Mouse (Mus musculus) urinary bladder, adult 2 months (tissue): ENCODE data around the gene Nxn. TPM values are rescaled to one million over a fixed set of nuclear protein-coding genes. Genes with fewer than 3 reads are reported as not detected.

Experiments used
- DNase-seq: peaks from one replicate; pipeline ENCODE4 v3.0.0; 2022; ENCODE audit warnings: low spot score
- polyA plus RNA-seq: library from polyadenylated mRNA; depleted of rRNA; stranded (reverse); fragments of >200 nt; gene quantifications from 2 replicates; pipeline ENCODE4 v1.2.3, GENCODE M21; 2012

Gene Nxn
- polyA plus RNA-seq, 1 experiment: 59.5 TPM

DNA sequence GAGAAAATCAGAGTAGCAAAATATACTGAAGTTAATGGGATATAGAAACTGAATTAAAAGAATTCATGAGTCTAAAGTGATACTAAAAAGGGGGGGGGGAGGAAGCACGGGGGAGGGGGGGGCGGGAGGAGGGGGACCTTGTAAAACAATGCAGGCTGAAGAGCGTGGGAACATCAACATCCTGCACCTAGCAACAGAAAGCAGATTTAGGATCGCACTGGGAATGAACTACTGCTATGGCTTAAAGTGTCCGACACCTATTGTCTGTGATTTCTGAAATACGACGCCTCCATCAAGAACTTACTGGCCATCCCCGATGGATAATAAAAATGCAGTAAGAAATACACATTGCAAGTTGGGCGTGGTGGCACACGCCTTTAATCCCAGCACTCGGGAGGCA is 95.6 kb downstream of the Nxn start:
- no peak for DNase-seq

DNA sequence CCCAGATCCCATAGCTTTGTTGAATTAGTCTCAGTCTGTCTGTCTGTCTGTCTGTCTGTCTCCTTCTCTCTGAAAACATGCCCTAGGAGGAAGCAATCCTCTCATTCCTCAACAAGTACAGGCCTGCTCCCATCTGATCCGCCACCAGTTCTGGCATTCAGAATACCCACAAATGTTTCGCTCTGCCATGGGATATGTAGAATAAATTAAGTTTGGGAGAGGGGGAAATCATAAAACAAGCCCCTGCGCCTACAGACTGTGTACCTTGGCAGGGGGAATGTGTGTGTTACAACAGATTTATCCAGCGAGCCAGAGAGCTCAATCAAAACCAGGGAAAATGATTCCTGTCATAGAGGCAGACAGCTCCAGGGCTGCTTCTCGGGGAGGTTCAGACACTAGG is 98.1 kb downstream of the Nxn start:
- DNase-seq: no peak

DNA sequence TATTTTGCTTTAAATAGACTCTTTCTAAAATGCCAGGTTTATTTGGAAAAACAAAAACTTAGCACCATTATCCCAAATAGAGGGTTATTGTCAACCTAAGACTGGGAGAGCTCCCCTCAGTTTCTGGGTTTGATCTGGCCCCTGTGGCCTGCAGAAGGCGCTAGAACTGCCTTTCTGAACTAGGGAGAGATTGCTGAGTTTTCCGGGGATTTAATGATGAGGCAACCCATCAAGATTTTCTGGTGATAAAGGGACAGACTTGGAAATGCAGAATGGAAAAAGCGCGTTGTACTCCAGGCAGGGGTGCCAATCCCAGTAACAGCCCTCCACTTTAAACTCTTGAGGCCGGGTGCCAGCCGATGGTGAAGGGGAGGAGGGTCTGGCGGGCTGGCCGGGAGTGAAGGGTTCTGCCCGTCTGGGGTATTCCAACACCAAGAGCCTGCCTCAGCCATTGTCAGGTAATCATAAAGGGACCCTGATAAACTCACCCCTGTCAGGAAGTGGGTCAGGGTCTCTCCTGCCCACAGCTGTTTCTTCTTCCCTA is 100.4 kb downstream of the Nxn start:
- DNase-seq: no peak

DNA sequence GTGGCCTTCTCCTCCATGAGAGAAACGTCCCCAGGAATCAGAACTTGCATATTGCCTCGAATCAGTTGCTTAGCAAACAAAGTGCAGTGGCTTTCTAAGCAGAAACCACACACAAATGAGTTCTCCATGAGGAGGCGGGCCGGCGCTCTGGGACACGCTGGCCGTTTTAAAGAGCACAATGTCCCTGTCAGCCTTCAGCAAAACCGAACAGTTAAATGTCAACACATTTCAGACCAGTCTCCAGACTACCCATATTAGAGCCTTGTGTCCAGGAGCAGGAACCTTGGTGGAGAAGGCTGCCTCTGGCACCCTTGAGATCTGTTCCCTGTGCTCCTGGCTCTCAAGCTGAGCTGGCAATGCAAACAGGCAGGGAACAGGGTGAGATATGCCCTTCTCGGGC is 101.7 kb downstream of the Nxn start:
- DNase-seq: no peak

DNA sequence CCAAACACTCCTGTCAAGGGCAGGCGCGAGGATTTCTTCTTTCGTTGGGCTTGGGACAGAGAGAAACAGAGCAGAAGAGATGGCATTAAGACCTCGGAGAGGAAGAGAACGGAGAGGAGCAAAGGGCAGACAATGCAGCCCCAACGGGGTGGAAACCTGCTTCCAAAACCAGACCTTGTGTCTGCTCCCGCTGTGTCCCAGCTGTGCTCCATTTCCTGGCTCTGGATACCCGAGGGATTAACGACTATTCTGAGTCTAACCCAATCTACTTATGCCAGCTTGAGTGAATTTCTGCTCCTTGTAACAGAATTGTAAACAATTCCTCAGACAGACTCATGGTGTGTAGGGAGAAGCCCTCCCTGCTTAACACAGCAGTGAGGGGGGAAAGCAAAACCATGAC is 104.1 kb downstream of the Nxn start:
- no peak for DNase-seq

DNA sequence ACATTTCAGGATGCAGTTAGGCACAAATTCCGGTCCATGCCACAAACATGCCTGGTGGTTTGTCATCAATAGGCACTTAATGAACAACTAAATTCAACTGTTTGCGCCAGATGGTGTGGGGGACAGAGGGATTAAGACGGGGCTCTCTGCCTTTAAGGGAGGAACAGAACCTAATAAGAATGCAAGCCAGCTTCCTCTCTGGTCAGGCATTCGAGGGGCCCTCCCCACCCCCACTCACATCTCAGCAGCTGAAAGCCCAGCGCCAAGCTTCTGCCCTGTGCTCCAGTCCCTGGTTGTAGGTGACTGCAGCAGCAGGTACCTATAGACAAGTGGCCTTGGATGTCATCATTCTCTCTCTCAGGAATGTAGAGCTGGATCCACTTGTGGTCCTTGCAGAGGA is 104.9 kb downstream of the Nxn start:
- no peak for DNase-seq

DNA sequence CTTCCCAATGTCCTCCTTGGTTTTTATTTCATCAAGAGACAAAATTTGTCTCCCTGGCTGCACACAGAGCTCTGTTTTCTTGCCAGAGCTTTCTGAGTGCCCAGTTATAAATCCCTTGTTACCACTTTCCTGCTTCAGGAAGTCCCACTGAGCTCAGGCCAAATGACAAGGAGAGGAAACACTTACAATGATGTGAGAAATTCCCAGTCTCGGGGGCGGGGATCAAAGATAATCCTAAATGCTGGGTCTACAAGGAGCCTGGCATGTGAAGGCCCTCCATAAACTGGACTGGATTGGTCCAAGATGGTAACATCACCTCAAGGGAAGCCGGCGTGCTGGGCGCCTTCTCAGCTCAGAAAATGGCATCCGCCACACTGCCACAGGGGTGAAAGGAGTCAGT is 106.1 kb downstream of the Nxn start:
- no peak for DNase-seq

DNA sequence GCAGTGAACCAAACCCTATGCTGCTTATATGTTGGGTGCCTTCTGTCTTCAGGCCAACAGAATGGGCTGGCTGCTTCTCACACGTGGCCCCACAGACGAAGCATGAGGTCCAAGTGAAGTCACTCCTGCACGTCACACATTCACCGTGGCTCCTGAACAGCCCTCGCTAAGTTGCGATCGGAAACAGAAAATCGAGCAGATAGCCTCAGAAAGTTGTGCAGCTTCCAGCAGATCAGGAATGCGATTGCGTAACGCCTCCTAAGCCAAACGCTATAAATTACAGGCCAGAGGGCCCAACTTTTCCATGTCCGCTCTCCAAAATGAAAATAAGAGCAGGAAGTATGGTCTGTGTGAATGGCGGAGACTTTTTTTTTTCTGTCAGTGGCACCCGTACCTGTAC is 106.5 kb downstream of the Nxn start:
- DNase-seq: no peak

DNA sequence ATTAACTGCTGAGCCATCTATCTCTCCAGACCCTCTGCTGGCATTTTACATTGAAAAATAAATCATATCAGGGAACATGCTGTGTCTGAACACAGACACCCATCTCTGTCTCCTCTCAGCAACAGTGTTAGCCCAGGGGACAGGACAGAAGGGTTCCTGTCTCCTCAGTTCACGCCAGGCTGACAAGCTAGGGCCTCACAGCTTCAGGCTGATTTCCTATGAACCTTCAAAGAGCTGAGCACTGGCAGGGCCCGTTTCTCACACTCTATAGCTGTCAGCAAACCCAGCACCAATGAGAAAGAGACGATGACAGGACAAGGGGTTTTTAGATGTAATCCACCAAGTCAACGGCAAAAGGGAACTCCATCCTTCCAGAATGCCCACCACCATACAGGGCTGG is 107.0 kb downstream of the Nxn start:
- no peak for DNase-seq

DNA sequence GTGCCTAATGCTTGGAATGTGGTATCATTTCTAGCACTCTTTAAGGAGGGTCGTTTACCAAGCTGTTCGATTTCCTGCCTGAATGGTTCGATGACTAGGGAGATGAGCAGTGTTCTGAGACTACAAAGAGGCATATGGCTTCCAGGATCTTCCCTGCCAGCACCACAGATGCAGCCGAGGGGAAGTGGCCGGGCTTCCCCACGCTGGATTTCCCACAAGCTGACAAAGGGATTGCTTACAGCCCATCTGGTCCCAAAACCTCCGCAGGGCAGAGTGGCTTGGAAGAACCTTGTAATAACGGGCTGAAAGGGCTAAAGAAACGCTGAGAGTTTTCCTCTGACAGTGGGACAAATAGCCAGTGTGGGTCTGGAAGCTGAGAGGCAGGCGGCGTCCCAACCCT is 108.6 kb downstream of the Nxn start:
- no peak for DNase-seq

DNA sequence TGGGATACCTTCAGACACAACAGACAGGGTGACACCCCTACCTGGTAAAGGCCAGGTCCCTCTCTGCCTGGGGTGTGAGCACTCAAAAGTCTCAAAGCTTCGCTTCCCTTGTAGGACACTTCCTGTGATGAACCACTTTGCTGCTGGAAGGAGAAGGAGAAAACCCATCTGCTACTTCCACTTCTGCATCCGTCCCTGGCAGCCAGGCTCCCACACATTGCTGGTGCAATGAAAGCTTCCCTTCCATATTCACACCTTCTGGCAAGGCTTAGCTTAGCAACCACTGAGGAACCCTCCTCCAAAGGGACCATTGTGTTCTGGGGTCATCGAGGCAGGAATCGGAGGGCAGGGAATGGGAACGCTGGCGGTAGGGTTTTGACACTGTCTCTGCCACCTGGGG is 110.3 kb downstream of the Nxn start:
- no peak for DNase-seq

DNA sequence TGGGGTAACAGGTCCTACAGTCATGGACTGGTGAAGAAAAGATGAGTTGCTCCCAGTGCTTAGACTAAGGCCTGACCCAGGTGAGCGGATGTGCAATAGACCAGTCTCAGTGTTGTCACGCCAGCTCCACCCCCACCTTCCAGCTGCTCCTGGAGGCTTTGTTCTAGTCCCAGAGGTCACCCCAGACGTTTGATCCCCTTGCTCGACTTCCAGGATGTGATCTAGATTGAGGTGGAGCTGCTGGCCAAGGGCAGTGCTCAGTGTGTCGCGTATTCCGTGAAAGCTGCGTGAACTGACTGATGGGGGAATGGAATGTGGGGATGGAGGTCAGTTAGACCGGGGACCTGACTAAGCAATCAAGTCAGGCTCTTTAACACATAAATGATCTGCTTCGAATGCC is 111.6 kb downstream of the Nxn start:
- no peak for DNase-seq

DNA sequence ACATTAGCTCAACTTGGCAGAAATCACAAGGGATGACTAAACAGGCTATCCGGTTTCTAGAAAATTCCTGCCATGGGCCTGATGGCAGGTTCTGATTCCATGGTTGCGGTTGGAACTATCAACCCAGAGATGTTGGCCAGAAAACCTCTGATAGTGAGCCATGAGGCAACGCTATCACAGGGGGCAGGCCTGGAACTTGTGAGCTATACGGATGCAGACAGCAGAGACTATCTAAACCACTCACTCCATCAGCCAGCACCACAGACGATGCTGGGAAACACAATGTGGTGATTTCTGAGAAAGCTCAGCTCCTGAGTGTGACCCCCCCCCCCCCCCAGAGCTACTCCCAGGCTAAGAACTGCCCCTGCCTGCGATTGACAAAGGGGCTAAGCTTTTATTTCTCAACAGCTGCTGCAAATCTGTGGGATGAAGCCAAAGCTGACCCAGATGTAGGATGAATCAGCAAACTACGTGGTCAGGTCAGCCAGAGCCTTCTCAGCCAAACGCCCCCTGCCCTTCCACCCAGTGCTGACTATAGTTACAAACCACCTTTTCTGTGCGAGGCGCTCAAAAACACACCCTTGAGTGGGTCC is 112.3 kb downstream of the Nxn start:
- no peak for DNase-seq

DNA sequence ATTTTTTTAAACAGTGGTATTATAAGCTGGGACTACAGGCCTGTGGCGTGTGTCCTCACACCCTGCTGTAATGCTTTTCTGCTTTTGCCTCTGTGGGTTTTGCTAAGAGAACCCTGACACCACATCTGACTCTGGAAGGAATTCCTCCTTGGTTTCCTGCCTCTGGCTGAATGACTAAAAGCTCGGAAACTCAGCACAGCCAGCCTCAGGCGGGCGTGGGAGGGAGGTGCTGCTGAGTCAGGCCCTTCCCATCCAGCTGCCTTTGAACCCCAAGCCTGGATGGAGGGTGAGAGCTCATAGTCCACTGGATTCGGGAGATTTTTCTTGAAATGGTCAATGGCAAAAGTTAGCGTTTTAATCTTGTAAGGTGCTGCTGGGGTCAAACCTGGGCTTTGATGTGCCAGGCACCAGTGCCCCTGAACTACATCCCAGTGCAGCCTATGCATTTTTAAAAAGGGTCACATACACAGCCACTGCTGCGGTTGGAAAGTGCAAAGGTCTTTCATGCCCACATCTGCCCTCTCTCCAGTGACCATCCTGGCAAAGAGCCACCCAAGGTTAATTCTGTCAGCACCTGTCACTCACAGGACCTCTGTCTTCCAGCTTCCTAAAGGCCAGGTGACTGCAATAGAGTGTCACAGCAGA is 113.4 kb downstream of the Nxn start:
- DNase-seq: no peak

DNA sequence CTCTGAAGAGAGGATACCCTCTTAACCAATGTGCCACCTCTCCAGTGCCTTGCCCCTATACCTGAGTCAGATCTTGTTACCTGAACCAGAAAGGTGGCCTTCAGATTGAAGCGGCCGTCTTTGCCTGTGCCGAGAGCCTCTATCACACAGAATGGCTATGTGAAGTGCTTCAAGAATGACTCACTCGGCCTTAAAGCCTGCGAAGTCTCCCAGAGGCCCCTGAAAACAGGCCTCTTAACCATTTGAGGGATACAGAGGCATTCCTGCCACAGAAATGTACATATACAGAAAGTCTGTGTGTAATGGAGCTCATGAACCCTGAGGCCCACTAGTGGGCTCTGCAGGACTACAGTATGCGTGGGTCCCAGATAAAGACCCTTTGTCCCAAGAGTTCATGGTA is 115.1 kb downstream of the Nxn start:
- no peak for DNase-seq

DNA sequence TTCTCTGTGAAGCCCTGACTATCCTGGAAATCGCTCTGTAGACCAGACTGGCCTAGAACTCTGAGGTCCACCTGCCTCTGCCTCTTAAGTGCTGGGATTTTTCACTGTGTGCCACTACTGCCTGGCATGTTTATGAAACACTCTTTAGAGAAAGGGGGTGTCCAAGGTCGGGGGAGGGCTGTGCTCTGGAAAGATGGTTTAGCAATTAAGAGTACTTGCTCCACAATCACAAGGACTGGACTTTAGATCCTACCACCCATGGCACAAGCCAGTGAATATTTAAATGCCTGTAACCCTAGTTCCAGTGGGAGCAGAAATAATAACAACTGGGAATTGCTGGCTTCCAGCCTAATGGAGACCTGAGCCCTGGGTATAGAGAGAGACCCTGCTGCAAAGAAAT is 119.0 kb downstream of the Nxn start:
- DNase-seq: no peak

DNA sequence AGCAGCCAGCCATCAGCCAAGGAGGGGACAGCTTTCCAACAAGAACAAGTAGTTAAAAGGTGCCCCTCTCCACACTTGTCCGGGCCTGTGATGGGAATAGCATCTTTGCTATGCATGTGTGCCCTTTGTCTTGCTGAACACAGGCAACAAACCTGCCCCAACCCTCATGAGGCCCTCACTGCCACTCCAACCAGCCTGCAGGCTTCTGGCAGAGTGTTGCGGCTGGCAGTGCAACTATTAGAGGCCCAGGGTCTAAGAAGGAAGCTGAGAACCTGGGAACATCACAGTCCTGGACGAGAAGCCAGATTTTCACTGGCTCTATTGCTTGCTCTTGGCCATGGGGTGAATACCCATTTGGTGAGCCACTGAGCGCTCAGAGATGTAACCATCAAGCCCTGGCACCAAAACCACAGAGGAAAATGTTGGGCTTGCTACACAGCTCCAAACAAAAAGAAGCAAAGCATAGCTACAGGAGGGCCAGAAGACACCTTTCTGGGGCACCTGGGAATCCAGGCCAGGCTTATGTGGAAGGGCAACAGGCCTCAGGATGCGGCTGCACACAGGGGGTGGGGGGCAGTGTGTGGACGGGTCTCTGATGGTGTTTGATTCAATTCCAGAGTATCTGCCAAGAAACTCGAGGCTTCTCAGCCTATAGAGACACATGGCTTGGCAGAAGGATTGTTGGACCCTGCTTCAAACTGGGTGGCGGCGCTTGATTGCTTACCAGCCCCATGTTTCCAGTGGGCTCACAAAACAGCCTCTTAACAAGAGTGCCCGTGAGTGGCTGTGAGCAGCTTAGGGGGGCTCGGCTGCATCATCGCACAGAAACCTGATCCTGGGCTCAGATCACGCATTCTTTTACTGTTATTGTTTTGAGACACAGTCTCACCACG is 119.7 kb downstream of the Nxn start:
- no peak for DNase-seq

DNA sequence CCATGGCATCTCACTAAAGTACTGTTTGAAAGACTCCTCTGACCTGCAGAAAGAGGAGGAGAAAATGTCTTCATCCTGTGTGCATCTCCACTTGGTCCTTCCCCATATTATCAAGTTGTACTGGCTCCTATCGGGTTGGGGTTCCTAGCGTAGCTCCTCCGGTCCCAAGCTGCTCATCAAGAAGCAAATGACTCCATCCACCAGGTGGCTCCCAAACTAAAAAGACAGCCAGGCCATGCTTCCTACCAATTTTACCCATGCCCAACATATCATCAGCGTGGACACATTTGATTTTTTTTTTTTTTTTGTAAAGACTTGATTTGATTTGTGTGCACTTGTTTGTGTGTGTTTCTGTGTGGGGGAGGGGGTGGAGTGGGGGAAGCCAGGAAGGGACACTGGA is 126.5 kb downstream of the Nxn start:
- DNase-seq: no peak

DNA sequence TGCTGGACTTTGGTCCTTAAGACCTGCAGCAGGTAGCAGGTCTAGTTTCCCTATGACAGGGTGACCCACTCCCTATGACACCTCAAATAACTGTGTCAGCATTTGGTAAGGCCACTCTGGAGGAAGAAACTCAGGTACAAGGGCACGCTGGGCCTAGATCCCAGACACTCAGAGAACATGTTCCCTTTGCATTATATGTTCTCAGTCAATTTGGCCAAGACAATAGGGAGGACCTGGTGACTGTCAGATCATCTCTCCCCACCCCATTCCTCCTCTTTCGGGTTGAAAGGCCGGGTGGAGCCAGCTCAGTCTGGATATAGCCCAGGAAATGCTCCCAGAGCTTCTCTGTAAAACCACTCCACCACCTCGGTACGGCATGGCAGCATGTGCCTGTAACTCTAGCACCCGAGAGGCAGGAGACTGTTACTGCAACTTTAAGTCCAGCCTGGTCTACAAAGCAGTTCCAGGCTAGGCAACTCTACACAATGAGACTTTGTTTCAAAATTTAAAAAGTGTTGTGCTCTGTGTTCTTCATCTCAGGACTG is 130.3 kb downstream of the Nxn start:
- DNase-seq: no peak

DNA sequence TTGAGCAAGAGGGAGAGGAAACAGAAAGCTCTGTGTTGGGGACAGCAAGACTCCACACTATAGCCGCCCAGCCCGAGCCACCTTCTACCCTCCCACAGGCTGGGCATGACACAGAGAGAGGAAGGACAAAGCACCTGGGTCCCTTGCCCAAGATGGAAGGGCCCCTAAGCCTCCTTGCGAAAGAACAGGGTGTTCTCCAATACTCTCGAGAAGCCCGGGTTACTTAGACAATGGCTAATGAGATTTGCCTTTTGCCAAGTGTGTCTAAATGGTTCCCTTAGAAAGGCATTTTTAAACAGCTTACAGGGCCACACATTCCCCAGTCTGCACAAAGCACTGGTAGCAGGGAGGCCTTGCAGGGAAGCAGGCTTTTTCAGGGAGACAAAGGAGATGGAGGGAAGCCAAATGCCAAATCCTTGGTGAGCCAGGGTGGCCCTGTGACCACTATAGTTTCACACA is 130.9 kb downstream of the Nxn start:
- no peak for DNase-seq

DNA sequence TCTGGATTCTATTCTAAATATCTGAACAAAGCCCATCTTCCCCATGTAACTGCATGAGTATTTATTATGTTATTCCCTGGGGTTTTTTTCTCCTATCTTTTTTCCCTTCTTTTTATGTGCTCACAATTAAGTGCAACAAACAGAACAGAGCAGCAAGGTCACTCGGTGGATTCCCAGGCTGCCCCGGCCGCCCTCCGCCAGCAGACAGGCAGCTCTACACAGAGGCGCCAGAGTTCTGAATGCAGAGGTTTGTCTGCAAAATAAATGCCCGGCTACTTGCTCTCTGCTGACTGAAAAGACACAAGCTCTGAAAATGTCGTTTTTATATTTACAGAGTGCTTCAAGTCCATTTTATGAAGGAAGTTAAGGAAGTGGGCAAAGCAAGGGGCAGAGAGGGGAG is 131.4 kb downstream of the Nxn start:
- no peak for DNase-seq

DNA sequence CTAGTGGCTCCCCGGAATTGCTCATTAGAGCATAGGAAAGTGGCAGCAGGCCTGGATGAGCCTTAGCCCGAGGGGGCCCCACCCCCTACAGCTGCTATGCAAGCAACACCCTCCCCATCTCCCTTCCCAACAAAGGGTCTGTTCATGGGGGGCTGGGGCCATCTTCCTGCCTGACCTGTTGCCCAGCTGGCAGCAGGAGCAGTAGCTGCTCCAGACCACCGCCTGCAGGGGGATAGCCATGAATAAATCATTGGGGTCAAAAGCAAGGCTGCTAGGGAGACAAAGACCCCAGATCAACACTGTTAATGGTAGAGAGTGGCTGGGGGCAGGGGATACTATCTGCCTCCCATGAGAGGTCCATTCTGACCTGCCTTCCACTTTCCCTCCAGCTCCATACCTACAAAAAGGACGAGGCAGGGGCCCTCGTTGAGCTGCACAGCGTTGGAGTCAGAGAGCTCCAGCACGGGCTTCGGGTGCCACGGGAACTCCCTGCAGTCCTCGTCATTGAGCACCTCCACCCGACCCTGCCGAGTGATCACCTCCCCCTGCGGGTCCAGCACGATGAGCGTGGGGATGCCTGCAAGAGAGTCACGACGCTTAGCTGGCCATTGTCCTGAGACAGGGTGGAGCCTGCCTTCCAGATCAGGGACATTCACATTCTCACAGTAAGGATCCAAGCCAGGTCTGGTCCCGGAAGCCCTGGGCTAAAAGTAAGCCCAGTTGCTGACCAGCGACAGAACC is 136.2 kb downstream of the Nxn start:
- DNase-seq: no peak
